Mouse (Mus musculus) C2C12 (cell line): ENCODE measurements at regions not wholly inside any gene's neighbourhood (a gene's known extent, or its start where the extent isn't known, plus 50 kb on each side); places are given as distances from the start of the nearest gene placed in this dataset.

ENCODE experiments used
- H3K27me3 ChIP-seq: one replicate; pipeline ENCODE4 v1.6.1; 2011; ENCODE audit not compliant: control insufficient read depth, insufficient read depth, insufficient read length
- H3K36me3 ChIP-seq: one replicate; pipeline ENCODE4 v1.6.1; 2011; ENCODE audit not compliant: control insufficient read depth, insufficient read depth
- H3K4me3 ChIP-seq: one replicate; pipeline ENCODE4 v1.5.1; 2011; ENCODE audit warnings: mild to moderate bottlenecking, control low read depth; ENCODE audit not compliant: poor library complexity, insufficient read depth, severe bottlenecking
- H3K79me2 ChIP-seq: one replicate; pipeline ENCODE4 v1.6.1; 2011; ENCODE audit not compliant: control insufficient read depth, insufficient read depth
- H3K79me3 ChIP-seq: one replicate; pipeline ENCODE4 v1.6.1; 2011; ENCODE audit warnings: low read depth, control low read depth
- H3ac ChIP-seq: one replicate; pipeline ENCODE3; 2011; ENCODE audit warnings: low read depth; ENCODE audit not compliant: control insufficient read depth, insufficient read length
- CEBPB ChIP-seq: IDR thresholded peaks from one replicate; pipeline ENCODE4 v1.6.1; 2011; ENCODE audit warnings: low read depth, mild to moderate bottlenecking, control low read depth, moderate library complexity
- CTCF ChIP-seq: IDR thresholded peaks from one replicate; pipeline ENCODE4 v1.5.1; 2011; ENCODE audit not compliant: control insufficient read depth, insufficient read depth, insufficient read length
- FOSL1 ChIP-seq: IDR thresholded peaks from one replicate; pipeline ENCODE4 v1.8.0; 2011; ENCODE audit warnings: mild to moderate bottlenecking, low read length; ENCODE audit not compliant: poor library complexity, insufficient read depth, severe bottlenecking
- MAX ChIP-seq: IDR thresholded peaks from one replicate; pipeline ENCODE4 v1.6.1; 2011; ENCODE audit warnings: mild to moderate bottlenecking, control low read depth
- MYOD1 ChIP-seq: IDR thresholded peaks from one replicate; pipeline ENCODE4 v1.6.1; 2011; ENCODE audit warnings: low read depth; ENCODE audit not compliant: control insufficient read depth, insufficient read length
- MYOG ChIP-seq: IDR thresholded peaks from one replicate; pipeline ENCODE4 v1.6.1; 2011; ENCODE audit not compliant: control insufficient read depth, insufficient read length; ENCODE audit errors: extremely low read depth
- USF1 ChIP-seq: IDR thresholded peaks from one replicate; pipeline ENCODE4 v1.6.1; 2011; ENCODE audit warnings: low read depth, mild to moderate bottlenecking, control low read depth, moderate library complexity

GRCm38 (mm10) chr1:185057443-185057842 is 58.1 kb upstream of the Mark1 start:
- TF ChIP-seq MAX (no peak), USF1 (no peak), CTCF (no peak), MYOG (no peak), CEBPB (no peak)
- H3K4me3 ChIP-seq = no peak overlapping the region
- H3K79me2 ChIP-seq = no peaks in the 10 kb centered on the region
- H3K79me3 ChIP-seq = no peaks in the 10 kb centered on the region
- H3K27me3 ChIP-seq = no peaks in the 10 kb centered on the region
- no peaks in the 10 kb centered on the region for H3K36me3 ChIP-seq
- H3ac ChIP-seq = no peak overlapping the region

DNA sequence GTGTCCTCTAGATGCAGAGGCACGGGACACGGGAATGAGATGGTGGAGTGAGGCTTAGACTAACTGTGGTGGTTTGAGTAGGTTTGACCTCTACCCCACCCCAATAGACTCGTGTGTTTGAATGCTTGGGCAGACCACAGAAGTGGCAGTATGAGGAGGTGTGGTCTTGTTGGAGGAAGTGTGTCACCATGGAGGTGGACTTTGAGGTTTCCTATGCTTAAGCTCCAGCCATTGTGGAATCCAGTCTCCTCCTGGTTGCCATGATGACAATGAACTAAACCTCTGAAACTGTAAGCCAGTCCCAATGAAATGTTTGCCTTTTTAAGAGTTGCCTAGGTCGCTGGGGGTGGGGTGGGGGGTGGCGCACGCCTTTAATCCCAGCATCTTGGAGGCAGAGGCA is 53.3 kb upstream of the Mark1 start:
- H3K4me3 ChIP-seq = no peak overlapping the region
- TF ChIP-seq USF1 = no peak
- no peaks in the 10 kb centered on the region for H3K79me3 ChIP-seq
- no peaks in the 10 kb centered on the region for H3K36me3 ChIP-seq
- H3K79me2 ChIP-seq = no peaks in the 10 kb centered on the region
- H3K27me3 ChIP-seq = no peaks in the 10 kb centered on the region
- no peak overlapping the region for H3ac ChIP-seq

DNA sequence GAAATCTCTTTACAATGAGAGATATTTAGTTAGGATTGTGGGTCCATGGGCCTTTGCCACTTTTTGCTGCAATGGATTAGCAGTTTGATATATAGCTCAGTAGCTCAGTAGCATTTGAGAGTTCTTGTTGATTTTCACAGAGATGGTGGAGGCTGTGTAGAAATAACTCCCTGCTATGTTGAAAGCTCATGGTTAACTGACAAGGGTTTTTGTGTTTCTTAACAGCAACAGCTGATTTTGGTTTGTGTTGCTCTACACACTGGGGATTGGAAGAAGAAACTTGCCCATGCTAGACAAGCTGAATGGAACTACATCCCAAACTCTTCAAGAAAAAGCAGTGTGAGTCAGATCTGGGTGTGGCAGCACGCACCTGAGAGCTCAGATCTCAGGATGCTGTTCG is 50.6 kb upstream of the Mark1 start:
- no peaks in the 10 kb centered on the region for H3K79me2 ChIP-seq
- TF ChIP-seq MAX (no peak), MYOD1 (no peak), FOSL1 (no peak), CEBPB (no peak), MYOG (no peak), USF1 (no peak), CTCF (no peak)
- H3K79me3 ChIP-seq = no peaks in the 10 kb centered on the region
- no peaks in the 10 kb centered on the region for H3K36me3 ChIP-seq
- no peaks in the 10 kb centered on the region for H3K27me3 ChIP-seq
- H3K4me3 ChIP-seq = no peak overlapping the region
- H3ac ChIP-seq = no peak overlapping the region
